Mouse (Mus musculus) kidney, embryonic 15.5 days (tissue): Measurements from ENCODE around the gene Ugt1a5. TPM values are rescaled to one million over a fixed set of nuclear protein-coding genes. Genes with fewer than 3 reads are reported as not detected.

Experiments
- ATAC-seq: fragments of 200-750 bp; cut with Nextera tagmentation; replicated peaks from 2 replicates; pipeline ENCODE4 v1.8.0; 2017; ENCODE audit warnings: moderate TSS enrichment; ENCODE audit not compliant: low FRiP score
- H3K27ac ChIP-seq: fragments of 300-500 bp; sonication (generic); 2 replicates; pipeline ENCODE4 v1.5.1; 2015; ENCODE audit warnings: mild to moderate bottlenecking, inconsistent platforms
- H3K27me3 ChIP-seq: fragments of 300-500 bp; sonication (generic); 2 replicates; pipeline ENCODE4 v1.6.1; 2015; ENCODE audit warnings: inconsistent platforms
- H3K36me3 ChIP-seq: fragments of 300-500 bp; sonication (generic); 2 replicates; pipeline ENCODE4 v1.6.1; 2015; ENCODE audit warnings: inconsistent platforms
- H3K4me1 ChIP-seq: fragments of 300-500 bp; sonication (generic); 2 replicates; pipeline ENCODE4 v1.6.1; 2015; ENCODE audit warnings: inconsistent platforms
- H3K4me2 ChIP-seq: fragments of 300-500 bp; sonication (generic); 2 replicates; pipeline ENCODE4 v1.6.1; 2015; ENCODE audit warnings: moderate library complexity, mild to moderate bottlenecking, inconsistent platforms
- H3K4me3 ChIP-seq: fragments of 300-500 bp; sonication (generic); replicated peaks from 2 replicates; pipeline ENCODE4 v1.5.1; 2015; ENCODE audit warnings: mild to moderate bottlenecking, inconsistent platforms
- H3K9ac ChIP-seq: fragments of 300-500 bp; sonication (generic); 2 replicates; pipeline ENCODE4 v1.6.1; 2015; ENCODE audit warnings: mild to moderate bottlenecking, inconsistent platforms
- H3K9me3 ChIP-seq: fragments of 300-500 bp; sonication (generic); replicated peaks from 2 replicates; pipeline ENCODE4 v1.6.1; 2016; ENCODE audit warnings: inconsistent platforms
- WGBS: fragments of 180-500 bp; shearing (Covaris S2); methylation state at CpG from one replicate; pipeline ENCODE4 v1.1.7; 2015; ENCODE audit warnings: mixed read lengths; 5-methylcytosine and 5-hydroxymethylcytosine counted together
- polyA plus RNA-seq: library from polyadenylated mRNA; unstranded; fragments of >200 nt; fragmentation: Nextera tagmentation; extraction: Ambion mirVana; gene quantifications from 2 replicates; pipeline ENCODE4 v1.2.1, GENCODE M21; 2015

The Ugt1a5 gene
- polyA plus RNA-seq, 1 experiment from 2014 or later: not detected

DNA sequence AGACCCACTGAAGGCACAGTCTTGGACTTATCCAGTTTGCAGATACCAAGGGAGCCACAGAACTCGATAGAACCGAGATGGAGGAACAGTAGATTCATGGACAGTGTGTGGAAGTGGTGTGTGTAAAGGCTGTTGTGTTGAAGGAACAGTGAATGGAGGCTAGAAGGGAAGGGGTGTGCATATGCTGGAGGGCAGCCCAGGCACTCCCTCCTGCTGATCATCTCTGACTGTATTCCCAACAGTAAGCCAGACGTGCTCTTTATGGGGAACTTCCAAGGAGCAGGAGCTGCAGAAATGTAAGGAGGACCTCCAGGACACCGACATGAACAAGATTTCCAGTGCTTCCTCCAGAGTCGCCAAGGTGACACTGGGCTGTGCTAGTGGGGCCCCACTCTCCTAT lies 84.2 kb downstream of the Ugt1a5 start:
- Histone ChIP-seq H3K4me2 (no peak overlapping the region), H3K36me3 (no peaks in the 10 kb centered on the region), H3K4me3 (no peak overlapping the region), H3K4me1 (no peaks in the 10 kb centered on the region), H3K9ac (no peak overlapping the region), H3K27me3 (no peaks in the 10 kb centered on the region), H3K9me3 (peaks cover 55% of the 10 kb centered on the region), H3K27ac (no peak overlapping the region)
- WGBS: 85% methylated on average over 5 of the region's 5 CpGs
- ATAC-seq: no peak

DNA sequence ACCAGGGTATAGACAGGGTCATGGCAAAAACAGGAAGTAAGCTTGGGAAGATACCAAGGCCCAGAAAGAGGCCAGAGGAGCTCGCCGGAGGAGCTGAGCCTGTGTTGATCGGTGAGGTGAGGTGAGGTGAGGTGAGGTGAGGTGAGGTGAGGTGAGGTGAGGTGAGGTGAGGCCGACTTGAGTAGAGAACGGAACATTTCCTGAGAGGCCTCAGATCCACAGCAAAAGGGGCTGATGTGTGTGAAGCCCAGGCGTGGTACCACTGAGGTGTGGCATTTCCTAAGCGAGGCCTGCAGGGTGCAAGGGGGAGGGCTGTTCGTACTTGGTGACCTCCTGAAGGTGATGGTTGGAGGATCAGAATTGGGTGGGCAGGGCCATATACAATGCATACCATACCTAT lies 87.3 kb downstream of the Ugt1a5 start:
- Histone ChIP-seq H3K4me2 (no peak overlapping the region), H3K36me3 (no peaks in the 10 kb centered on the region), H3K4me1 (no peaks in the 10 kb centered on the region), H3K9me3 (peaks cover 55% of the 10 kb centered on the region), H3K27ac (no peak overlapping the region), H3K4me3 (no peak overlapping the region), H3K9ac (no peak overlapping the region), H3K27me3 (no peaks in the 10 kb centered on the region)
- 65% methylated on average over 8 of the region's 8 CpGs for WGBS
- ATAC-seq: no peak

DNA sequence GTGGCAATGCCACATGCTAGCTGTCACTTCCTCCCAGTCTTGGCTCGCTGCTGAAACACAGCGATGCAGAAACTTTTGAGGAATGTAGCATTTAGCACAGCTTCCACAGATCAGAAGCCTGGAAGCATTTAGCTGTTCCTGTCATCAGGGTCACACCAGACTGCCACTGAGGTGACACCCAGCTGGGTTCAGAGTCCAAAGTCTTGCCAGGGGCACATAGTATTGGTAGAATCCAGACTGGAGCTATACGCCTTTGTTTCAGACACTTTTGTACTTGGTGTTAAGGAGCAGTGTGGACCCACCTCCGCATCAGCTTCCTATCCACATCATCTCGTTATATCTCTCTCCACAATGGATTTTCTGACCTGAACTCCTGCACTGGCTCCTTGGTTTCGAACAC lies 87.7 kb downstream of the Ugt1a5 start:
- Histone ChIP-seq H3K9me3 (peaks cover 51% of the 10 kb centered on the region), H3K27me3 (no peaks in the 10 kb centered on the region), H3K4me2 (no peak overlapping the region), H3K4me3 (no peak overlapping the region), H3K4me1 (no peaks in the 10 kb centered on the region), H3K27ac (no peak overlapping the region), H3K36me3 (no peaks in the 10 kb centered on the region), H3K9ac (no peak overlapping the region)
- WGBS: 71% methylated on average over 6 of the region's 6 CpGs
- no peak for ATAC-seq

DNA sequence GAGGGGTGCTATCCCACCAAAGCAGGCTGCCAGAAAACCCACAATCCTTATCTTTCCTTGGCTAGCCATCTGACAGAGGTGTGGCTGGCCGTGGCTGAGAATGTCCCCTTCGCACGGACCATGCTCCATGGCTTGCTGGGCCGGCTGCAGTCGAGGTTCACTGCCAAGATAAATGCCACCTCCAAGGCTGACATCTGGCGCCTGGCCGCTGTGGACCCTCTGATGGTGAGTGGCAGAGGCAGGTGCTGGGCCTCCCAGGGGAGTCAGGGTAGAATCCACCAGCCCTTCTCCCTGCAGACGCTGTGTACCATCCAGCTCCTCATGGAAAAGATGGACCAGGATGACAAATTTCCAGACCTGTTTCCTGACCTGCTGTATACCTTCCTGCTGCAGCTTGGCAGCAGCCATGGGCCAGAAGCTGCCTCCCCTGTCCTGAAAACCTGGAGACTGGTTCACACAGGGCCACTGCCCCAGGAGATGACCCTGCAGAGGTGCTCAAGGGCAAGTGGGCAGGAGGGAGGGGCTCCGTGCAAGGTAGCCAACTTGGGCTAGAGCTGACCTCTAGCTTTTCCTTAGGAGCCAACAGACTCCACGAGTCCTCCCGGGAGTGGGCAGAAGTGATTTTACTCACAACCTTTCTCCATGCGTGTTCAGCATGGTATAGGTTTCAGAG lies 89.1 kb downstream of the Ugt1a5 start:
- ATAC-seq: no peak
- Histone ChIP-seq H3K4me3 (no peak overlapping the region), H3K27me3 (no peaks in the 10 kb centered on the region), H3K27ac (no peak overlapping the region), H3K4me1 (peaks cover 10% of the 10 kb centered on the region), H3K36me3 (peaks cover 3% of the 10 kb centered on the region), H3K4me2 (no peak overlapping the region), H3K9ac (no peak overlapping the region), H3K9me3 (peaks cover 37% of the 10 kb centered on the region)
- WGBS: 86% methylated on average over 12 of the region's 12 CpGs

DNA sequence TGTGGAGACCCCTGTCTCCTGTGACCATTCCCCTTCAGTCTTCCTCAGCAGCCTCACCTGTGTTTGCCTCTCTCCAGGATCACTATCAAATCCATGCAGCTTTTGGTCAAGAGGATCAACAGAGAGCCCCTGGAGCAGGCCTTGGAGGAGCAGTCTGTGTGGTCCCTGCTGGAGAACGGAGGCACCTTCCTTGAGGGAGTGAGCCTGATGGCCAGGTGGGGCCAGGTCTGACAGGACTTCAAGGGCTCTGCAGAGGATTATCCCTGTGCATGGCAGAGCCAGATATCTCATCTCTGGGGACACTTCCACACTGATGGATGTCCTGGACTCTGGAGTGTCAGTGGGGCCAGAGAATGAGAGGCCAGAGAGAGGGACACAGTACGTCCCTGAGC lies 89.7 kb downstream of the Ugt1a5 start:
- Histone ChIP-seq H3K4me1 (peaks cover 13% of the 10 kb centered on the region), H3K27ac (no peak overlapping the region), H3K4me2 (no peak overlapping the region), H3K9ac (no peak overlapping the region), H3K4me3 (no peak overlapping the region), H3K9me3 (peaks cover 32% of the 10 kb centered on the region), H3K27me3 (no peaks in the 10 kb centered on the region), H3K36me3 (peaks cover 9% of the 10 kb centered on the region)
- WGBS: 54% methylated on average over 2 of the region's 2 CpGs
- no peak for ATAC-seq

DNA sequence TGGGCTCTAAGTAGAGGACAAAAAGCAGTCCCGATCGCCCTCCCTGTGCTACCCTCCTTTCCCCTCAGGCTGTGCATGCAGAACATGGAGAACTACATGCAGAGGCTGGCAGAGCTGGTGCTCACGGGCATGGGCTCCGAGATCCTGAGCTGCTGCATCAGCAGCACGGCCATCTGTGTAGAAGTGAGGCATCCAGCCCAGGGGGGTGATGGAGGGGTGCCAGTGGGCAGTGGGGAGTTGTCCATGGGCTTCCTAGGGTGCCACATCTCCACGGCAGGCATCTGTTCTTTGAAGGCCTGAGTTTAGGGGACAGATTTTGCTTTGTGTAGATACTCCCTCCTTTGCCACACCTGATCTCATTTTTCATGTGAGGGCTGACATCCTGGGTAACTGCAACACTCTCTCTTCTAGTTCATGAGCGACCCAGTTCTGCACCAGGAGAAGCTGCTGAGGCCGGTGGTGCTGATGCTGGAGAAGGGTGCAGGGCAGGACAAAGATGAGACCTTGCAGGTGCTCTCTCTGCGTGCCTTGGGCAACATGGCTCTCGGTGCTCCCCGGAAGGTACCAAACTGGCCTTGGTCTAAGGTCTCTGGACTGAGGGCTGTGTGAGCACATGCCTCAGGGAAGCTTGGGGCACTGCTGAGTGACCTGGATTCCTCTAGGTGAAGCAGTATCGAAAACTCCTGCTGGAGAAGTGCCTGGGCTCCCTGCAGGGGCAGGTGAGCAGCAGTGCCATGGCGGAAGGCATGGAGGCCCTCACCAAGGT lies 90.4 kb downstream of the Ugt1a5 start:
- ATAC-seq: no peak
- H3K27me3 ChIP-seq: no peaks in the 10 kb centered on the region
- WGBS: 79% methylated on average over 13 of the region's 13 CpGs
- no peak overlapping the region for H3K27ac ChIP-seq
- no peak overlapping the region for H3K4me2 ChIP-seq
- H3K9me3 ChIP-seq: peaks cover 25% of the 10 kb centered on the region
- H3K4me1 ChIP-seq: peaks cover 13% of the 10 kb centered on the region
- H3K9ac ChIP-seq: no peak overlapping the region
- peaks cover 16% of the 10 kb centered on the region for H3K36me3 ChIP-seq
- no peak overlapping the region for H3K4me3 ChIP-seq

DNA sequence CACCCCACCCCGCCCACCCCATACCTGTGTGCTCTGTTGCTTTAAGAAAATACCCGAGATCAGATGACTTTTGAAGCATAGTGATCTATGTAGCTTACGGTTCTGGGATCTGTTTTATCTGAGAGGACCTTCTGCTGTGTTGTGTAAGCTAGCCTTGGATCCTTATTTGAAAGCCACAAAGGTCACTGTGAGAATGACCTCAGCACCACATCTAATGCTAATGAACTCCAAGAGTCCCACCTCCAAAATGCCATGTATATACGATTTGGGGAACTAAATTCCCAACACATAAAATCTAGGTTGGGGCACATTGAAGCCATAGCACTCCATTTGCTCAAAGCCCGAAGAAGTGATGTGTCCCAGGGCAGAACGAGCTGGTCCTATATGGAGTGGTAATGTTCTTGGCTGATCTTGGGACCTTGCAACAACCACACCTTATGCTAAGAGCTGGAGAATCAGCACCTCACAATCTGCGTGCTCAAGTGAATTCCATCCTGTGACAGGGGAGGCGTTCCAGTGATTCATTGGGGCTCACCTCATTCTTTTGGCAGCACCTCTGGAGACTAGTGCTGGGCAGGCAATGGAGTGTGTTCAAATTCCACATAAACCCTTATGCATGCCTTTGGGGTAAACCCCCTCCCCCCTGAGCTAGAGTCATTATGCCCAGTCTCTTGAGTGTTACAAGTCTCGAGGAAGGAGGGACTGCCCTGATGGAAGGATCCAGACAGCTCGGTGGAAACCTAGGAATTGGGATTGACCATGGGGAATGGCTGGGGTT lies 91.3 kb downstream of the Ugt1a5 start:
- ATAC-seq: no peak
- Histone ChIP-seq H3K27me3 (no peaks in the 10 kb centered on the region), H3K4me2 (no peak overlapping the region), H3K9me3 (peaks cover 23% of the 10 kb centered on the region), H3K27ac (no peak overlapping the region), H3K36me3 (peaks cover 25% of the 10 kb centered on the region), H3K4me3 (no peak overlapping the region), H3K4me1 (peaks cover 13% of the 10 kb centered on the region), H3K9ac (no peak overlapping the region)
- WGBS: 75% methylated on average over 10 of the region's 10 CpGs

DNA sequence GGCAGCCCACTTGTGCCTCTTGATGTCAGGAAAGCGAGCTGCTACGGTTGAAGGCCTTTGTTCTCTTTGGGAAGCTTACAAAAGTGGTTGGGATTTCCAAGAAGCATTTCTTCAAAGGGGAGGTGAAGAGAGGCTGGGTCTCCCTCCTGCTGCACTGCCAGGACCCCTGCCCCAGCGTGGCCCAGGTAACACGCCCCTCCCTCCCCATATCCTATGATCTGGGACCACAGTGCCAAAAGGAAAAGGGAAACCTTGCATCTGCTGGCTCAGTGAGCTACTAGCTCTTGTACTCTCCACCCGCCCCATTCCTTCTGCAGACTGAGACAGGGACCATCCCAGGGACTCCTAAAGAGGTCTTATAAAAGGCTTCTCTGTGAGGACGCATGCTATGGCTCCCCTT lies 91.9 kb downstream of the Ugt1a5 start:
- Histone ChIP-seq H3K9me3 (peaks cover 18% of the 10 kb centered on the region; the same call in 1 of the 2 replicates), H3K4me1 (peaks cover 18% of the 10 kb centered on the region), H3K4me3 (no peak overlapping the region), H3K9ac (no peak overlapping the region), H3K4me2 (no peak overlapping the region), H3K36me3 (peaks cover 31% of the 10 kb centered on the region), H3K27me3 (no peaks in the 10 kb centered on the region), H3K27ac (no peak overlapping the region)
- no peak for ATAC-seq
- 80% methylated on average over 6 of the region's 6 CpGs for WGBS

DNA sequence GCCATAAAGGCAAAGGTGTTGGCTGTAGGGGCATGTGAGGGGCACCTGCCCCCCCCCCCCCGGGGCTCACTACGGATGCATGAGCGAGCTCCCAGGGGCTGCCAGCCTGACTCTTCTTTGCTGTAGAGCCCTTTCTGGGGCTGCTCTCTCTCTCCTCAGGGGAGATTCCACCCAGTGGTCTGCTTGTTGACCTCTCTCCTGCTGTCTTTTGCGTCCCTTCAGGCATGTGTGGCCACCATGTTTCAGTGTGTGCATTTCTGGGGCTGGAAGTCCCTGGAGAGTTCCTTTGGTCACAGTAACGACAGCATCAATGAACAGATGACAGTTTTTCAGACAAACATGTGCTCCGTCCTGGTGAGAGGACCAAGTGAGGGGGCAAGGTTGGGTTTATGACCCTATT lies 92.5 kb downstream of the Ugt1a5 start:
- no peak for ATAC-seq
- Histone ChIP-seq H3K4me1 (peaks cover 20% of the 10 kb centered on the region), H3K9ac (no peak overlapping the region), H3K4me3 (no peak overlapping the region), H3K4me2 (no peak overlapping the region), H3K27me3 (no peaks in the 10 kb centered on the region), H3K27ac (no peak overlapping the region), H3K9me3 (peaks cover 18% of the 10 kb centered on the region; the same call in 1 of the 2 replicates), H3K36me3 (peaks cover 38% of the 10 kb centered on the region)
- WGBS: 69% methylated on average over 6 of the region's 6 CpGs

DNA sequence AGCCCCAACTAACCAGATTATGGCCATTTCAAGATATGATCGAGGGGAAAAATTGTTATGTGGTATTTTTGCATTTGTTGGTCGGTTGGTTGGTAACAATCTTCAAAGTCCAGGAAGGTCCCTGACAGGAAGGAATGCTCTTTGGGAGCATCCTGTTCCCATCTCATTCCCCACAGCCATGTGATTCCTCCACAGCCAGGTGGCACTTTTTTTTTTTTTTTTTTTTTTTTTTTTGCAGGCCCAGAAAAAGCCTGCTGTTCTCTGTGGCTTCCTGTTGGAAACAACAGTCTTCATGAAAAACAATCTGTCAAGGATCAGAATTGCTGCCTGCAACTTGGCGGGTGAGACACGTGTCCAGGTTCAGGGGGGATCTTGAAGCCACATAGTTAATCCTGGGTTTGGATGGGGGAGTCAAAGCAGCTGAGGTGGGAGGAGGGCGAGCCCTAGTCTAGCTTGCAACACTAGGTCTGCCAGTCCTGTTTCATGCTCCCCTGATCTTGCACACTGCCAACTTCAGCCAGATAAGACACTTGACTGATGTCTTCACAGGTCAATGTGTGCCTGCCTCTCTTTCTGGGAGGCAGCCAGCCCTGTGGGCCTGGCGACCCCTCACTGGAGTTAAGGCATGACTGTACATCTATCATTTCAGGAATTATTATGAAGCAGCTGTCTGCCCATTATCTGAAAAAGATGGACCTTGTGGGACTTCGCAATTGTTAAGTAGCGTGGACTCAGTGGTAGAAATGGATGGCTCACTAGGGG lies 93.2 kb downstream of the Ugt1a5 start:
- Histone ChIP-seq H3K36me3 (peaks cover 45% of the 10 kb centered on the region), H3K9ac (no peak overlapping the region), H3K4me1 (peaks cover 20% of the 10 kb centered on the region), H3K4me3 (no peak overlapping the region), H3K27me3 (no peaks in the 10 kb centered on the region), H3K9me3 (peaks cover 18% of the 10 kb centered on the region; the same call in 1 of the 2 replicates), H3K27ac (peak overlapping the region; percentile 2), H3K4me2 (no peak overlapping the region)
- peak; percentile 24 for ATAC-seq
- WGBS: 56% methylated on average over 8 of the region's 8 CpGs

DNA sequence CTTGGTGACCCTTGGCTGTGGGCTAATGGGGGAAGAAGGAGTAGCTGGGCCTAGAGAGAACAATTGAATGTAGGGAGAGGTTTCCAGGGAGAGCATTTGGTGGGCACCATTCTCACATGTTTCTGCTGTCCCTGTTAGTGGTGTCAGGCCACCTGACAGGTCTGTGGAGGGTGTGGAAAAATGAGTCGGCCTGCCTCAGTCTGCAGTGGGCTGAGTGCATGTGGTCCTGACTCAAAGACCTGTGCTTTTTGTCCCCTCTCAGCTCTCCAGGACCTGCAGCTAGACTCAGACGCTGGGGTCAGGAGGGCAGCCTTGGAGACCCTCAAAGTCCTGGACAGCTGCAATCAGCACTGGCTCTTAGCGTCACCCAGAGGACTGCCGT lies 93.8 kb downstream of the Ugt1a5 start:
- WGBS: 75% methylated on average over 4 of the region's 4 CpGs
- Histone ChIP-seq H3K9ac (no peak overlapping the region), H3K9me3 (peaks cover 18% of the 10 kb centered on the region; the same call in 1 of the 2 replicates), H3K4me1 (peaks cover 20% of the 10 kb centered on the region), H3K36me3 (peaks cover 50% of the 10 kb centered on the region), H3K4me3 (no peak overlapping the region), H3K27me3 (no peaks in the 10 kb centered on the region), H3K4me2 (no peak overlapping the region), H3K27ac (peak overlapping the region; percentile 2; the same call in 1 of the 2 replicates)
- ATAC-seq: peak; percentile 7
